Mouse (Mus musculus) limb, embryonic 11.5 days (tissue): ENCODE measurements around the gene Phykpl. TPM values are rescaled to one million over a fixed set of nuclear protein-coding genes. Genes with fewer than 3 reads are reported as not detected.
"Not testable (repeated sequence)": the region's sequence is repeated elsewhere in the genome, so short reads cannot be mapped to it uniquely, and the experiment has no call there.

Experiments used
- ATAC-seq: fragments of 200-750 bp; cut with Nextera tagmentation; 2 replicates; pipeline ENCODE4 v1.8.0; 2017; ENCODE audit warnings: low read depth; ENCODE audit not compliant: insufficient number of reproducible peaks, low FRiP score, low TSS enrichment
- DNase-seq: peaks from one replicate; pipeline ENCODE4 v3.0.0-alpha.2; 2015; ENCODE audit warnings: low spot score
- H3K27ac ChIP-seq: fragments of 300-500 bp; sonication (generic); replicated peaks from 2 replicates; pipeline ENCODE4 v1.5.1; 2014; ENCODE audit warnings: low read depth, mild to moderate bottlenecking, low read length
- H3K27me3 ChIP-seq: fragments of 300-500 bp; sonication (generic); 2 replicates; pipeline ENCODE4 v1.6.1; 2014; ENCODE audit warnings: mild to moderate bottlenecking, low read length, mixed read lengths; ENCODE audit not compliant: control insufficient read depth, insufficient read depth
- H3K36me3 ChIP-seq: fragments of 300-500 bp; sonication (generic); 2 replicates; pipeline ENCODE4 v1.6.1; 2014; ENCODE audit warnings: mild to moderate bottlenecking, low read length, moderate library complexity, mixed read lengths; ENCODE audit not compliant: control insufficient read depth, insufficient read depth
- H3K4me1 ChIP-seq: fragments of 300-500 bp; sonication (generic); 2 replicates; pipeline ENCODE4 v1.6.1; 2014; ENCODE audit warnings: low read length, mixed read lengths; ENCODE audit not compliant: control insufficient read depth, insufficient read depth
- H3K4me2 ChIP-seq: fragments of 300-500 bp; sonication (generic); 2 replicates; pipeline ENCODE4 v1.6.1; 2014; ENCODE audit warnings: low read depth, mild to moderate bottlenecking, moderate library complexity; ENCODE audit not compliant: severe bottlenecking
- H3K4me3 ChIP-seq: fragments of 300-500 bp; sonication (generic); 2 replicates; pipeline ENCODE4 v1.5.1; 2014; ENCODE audit warnings: low read depth, low read length
- H3K9ac ChIP-seq: fragments of 300-500 bp; sonication (generic); 2 replicates; pipeline ENCODE4 v1.6.1; 2014; ENCODE audit warnings: mild to moderate bottlenecking, low read length
- H3K9me3 ChIP-seq: fragments of 300-500 bp; sonication (generic); 2 replicates; pipeline ENCODE4 v1.6.1; 2016; ENCODE audit warnings: low read length; ENCODE audit not compliant: control insufficient read depth
- WGBS: fragments of 180-500 bp; shearing (Covaris S2); extraction: QIAGEN DNeasy Blood & Tissue Kit; methylation state at CpG from one replicate; pipeline ENCODE4 v1.1.7; 2014; 5-methylcytosine and 5-hydroxymethylcytosine counted together
- polyA plus RNA-seq: library from polyadenylated mRNA; unstranded; fragments of >200 nt; fragmentation: Nextera tagmentation; extraction: Ambion mirVana; gene quantifications from 2 replicates; pipeline ENCODE4 v1.2.1, GENCODE M21; 2014

Phykpl gene
- polyA plus RNA-seq, 1 experiment from 2014 or later = 11.0 TPM

DNA sequence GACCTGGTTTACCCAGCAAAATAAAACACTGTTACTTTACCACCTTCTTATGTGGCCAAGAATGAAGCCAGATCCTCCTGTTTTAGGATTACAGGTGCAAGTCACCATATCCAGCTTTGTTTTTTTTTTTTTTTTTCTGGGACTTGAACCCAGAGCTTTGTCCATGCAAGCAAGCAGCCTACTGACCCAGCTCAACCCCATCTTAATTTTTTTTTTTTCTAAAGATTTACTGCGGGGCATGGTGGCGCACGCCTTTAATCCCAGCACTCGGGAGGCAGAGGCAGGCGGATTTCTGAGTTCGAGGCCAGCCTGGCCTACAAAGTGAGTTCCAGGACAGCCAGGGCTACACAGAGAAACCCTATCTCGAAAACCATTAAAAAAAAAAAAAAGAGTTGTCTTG lies 31.6 kb downstream of the Phykpl start:
- H3K27me3 ChIP-seq, ATAC-seq, H3K4me1 ChIP-seq, DNase-seq, H3K4me3 ChIP-seq, H3K9ac ChIP-seq, H3K9me3 ChIP-seq, H3K36me3 ChIP-seq, H3K27ac ChIP-seq: not testable (repeated sequence)
- WGBS = 94% methylated on average over 7 of the region's 7 CpGs
- peak overlapping the region; percentile 56; the same call in 1 of the 2 replicates for H3K4me2 ChIP-seq

DNA sequence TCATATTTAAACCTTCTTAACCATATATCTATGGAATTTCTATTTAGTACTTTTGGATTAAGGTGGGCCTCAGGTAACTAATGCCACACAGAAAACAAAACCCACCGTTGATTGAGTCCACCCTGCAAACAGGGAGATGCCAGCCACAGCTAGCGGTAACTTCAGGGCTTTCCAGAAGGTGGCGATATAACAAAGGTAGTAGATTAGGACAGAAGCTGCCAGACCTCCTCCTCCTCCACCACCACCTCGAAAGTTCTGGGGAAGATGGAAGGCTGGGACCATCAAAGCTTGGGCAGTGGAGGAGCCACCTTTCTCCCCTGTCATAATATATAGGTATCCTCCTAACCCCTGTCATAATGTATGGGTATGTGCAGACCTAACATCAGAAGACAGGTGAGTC lies 33.1 kb downstream of the Phykpl start:
- Histone ChIP-seq H3K4me3 (no peak overlapping the region), H3K9me3 (no peaks in the 10 kb centered on the region), H3K9ac (no peak overlapping the region), H3K36me3 (peaks cover 4% of the 10 kb centered on the region; the same call in 1 of the 2 replicates), H3K27ac (no peak overlapping the region), H3K4me2 (no peak overlapping the region), H3K27me3 (no peaks in the 10 kb centered on the region), H3K4me1 (peaks cover 6% of the 10 kb centered on the region; the same call in 1 of the 2 replicates)
- peak; percentile 81 for DNase-seq
- 4% methylated on average over 4 of the region's 4 CpGs for WGBS
- ATAC-seq = no peak; the same call in 1 of the 2 replicates

DNA sequence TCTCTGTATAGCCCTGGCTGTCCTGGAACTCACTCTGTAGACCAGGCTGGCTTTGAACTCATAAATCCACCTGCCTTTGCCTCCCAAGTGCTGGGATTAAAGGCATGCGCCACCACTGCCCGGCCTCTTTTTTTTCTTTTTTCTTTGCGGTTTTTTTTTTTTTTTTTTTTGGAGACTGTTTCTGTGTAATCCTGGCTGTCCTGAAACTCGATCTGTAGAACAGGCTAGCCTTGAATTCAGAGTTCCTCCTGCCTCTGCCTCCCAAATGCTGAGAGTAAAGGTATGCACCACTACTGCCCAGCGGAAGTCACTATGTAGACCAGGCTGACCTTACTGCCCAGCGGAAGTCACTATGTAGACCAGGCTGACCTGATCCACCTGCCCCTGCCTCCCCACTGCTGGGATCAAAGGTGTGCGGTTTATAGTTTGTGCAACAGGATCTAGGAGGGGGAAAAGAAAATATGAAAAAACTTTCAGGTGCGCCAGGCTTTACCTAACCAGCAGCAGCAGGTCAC lies 34.4 kb downstream of the Phykpl start:
- H3K36me3 ChIP-seq = peaks cover 12% of the 10 kb centered on the region; the same call in 1 of the 2 replicates
- no peaks in the 10 kb centered on the region for H3K9me3 ChIP-seq
- DNase-seq (no peak), ATAC-seq (peak; percentile 27; the same call in 1 of the 2 replicates)
- H3K4me3 ChIP-seq = peak overlapping the region; percentile 81
- H3K4me2 ChIP-seq = peak overlapping the region; percentile 76; the same call in 1 of the 2 replicates
- no peak overlapping the region for H3K9ac ChIP-seq
- no peaks in the 10 kb centered on the region for H3K27me3 ChIP-seq
- 57% methylated on average over 8 of the region's 8 CpGs for WGBS
- peaks cover 6% of the 10 kb centered on the region; the same call in 1 of the 2 replicates for H3K4me1 ChIP-seq
- H3K27ac ChIP-seq = no peak overlapping the region

DNA sequence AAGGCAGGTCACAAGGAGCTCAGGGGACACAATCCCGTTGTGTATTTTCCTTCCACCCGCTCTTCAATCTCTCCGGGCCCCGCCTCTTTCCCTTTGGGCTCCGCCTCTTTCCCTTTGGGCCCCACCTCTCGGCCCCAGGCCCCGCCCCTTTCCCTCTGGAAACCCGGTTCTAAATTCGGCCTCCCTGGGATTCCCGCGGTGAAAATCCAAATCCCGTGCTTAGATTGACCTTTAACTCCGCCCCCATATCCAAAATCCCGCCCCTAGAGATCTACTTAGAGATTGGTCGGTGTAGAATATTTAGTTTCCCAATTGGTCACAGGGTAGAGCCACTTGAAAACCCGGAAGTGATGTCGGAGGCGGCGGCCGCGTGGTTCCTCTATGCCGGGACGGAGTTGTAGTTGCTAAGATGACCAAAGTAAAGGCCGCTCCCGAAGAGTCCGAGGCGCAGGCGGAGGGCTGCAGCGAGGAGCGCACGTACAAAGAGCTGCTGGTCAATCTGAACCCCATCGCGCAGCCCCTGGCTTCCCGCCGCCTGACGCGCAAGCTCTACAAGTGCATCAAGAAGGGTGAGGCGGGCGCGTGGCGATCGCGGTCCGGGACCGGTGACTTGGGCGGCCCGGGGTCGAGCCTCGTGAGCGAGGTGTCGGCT lies 35.0 kb downstream of the Phykpl start, which contains the start of gene Nhp2:
Gene Nhp2 (plus strand): TSS at position 327 of the 652 bp plus-strand sequence.
- H3K4me3 ChIP-seq = peak within 1 kb of the TSS; percentile 81
- peak within 1 kb of the TSS; percentile 76 for H3K4me2 ChIP-seq
- peak; percentile 95 for DNase-seq
- WGBS = under 1% methylated on average over 51 of the region's 51 CpGs
- H3K36me3 ChIP-seq = peaks cover 15% of the 10 kb centered on the region; the same call in 1 of the 2 replicates
- no peak within 1 kb of the TSS for H3K27ac ChIP-seq
- H3K4me1 ChIP-seq = peaks cover 6% of the 10 kb centered on the region; the same call in 1 of the 2 replicates
- ATAC-seq = peak; percentile 91
- H3K9me3 ChIP-seq = no peaks in the 10 kb centered on the region
- H3K9ac ChIP-seq = peak within 1 kb of the TSS; percentile 77
- H3K27me3 ChIP-seq = no peaks in the 10 kb centered on the region

DNA sequence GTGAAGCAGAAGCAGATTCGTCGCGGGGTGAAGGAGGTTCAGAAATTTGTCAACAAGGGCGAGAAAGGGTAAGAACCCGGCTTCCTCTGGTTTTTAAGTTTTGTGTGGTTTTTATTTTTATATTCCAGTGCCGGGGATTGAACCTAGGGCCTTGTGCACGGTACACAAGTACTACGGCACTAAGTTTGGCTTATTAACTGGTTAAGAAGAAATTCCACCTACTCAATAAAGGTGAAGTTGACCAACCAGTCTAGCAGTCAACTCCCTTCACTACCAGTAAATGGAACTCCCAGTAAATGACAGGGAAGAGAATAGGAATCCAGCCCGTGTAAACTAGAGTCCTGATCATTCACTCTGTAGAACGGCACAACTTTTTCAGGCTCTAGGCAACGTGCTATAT lies 35.5 kb downstream of the Phykpl start:
- Histone ChIP-seq H3K4me1 (peaks cover 4% of the 10 kb centered on the region; the same call in 1 of the 2 replicates), H3K27ac (no peak overlapping the region), H3K4me2 (peak overlapping the region; percentile 76), H3K9me3 (no peaks in the 10 kb centered on the region), H3K4me3 (peak overlapping the region; percentile 81), H3K36me3 (peaks cover 18% of the 10 kb centered on the region; the same call in 1 of the 2 replicates), H3K9ac (peak overlapping the region; percentile 77), H3K27me3 (no peaks in the 10 kb centered on the region)
- DNase-seq = no peak
- WGBS = 3% methylated on average over 11 of the region's 11 CpGs
- ATAC-seq = no peak

DNA sequence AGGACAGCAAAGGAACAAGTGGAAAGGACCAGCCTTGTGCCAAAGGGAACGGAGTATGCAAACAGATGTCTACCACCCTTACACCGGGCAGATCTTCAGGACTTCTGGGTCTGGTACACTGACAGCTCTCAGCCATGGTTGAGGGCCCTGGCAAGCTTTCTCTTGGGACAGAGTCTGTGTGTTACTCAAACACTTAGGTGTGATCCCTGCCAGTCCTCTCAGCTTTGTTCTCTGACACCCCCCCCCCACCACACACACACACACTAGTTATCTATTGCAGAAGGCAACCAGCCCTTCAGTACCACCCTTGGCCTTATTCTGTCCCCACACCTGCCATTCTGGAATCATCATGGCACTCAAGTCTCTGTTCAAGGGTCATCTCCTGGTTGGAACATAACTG lies 37.2 kb downstream of the Phykpl start:
- peaks cover 4% of the 10 kb centered on the region; the same call in 1 of the 2 replicates for H3K4me1 ChIP-seq
- H3K9ac ChIP-seq = no peak overlapping the region
- no peak overlapping the region for H3K4me3 ChIP-seq
- peaks cover 19% of the 10 kb centered on the region; the same call in 1 of the 2 replicates for H3K36me3 ChIP-seq
- no peaks in the 10 kb centered on the region for H3K27me3 ChIP-seq
- no peak overlapping the region for H3K27ac ChIP-seq
- DNase-seq (no peak), ATAC-seq (no peak)
- no peak overlapping the region for H3K4me2 ChIP-seq
- WGBS = 97% methylated on average over 2 of the region's 2 CpGs
- no peaks in the 10 kb centered on the region for H3K9me3 ChIP-seq

DNA sequence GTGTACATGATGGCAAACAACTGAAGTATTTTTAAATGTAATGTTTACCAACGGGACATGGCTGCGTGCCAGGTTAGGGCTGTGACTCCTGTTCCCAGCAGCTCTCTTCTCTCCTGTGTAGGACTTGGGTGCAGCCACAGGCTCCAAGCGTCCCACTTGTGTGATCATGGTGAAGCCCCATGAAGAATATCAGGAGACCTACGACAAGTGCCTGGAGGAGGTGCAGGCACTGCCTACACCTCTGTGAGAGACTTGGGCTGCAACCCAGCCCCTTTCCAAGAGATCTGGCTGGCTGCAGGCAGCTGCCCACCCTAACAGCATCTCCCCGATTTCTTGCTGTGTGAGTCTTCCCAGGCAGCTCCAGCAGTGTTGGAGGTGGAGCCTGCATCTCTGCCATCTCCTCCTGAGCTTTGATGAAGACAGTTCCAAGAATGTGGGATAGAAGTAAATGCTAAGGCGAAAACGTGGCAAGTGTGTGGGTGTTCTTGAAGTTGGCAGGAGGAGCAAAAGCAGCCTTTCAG lies 38.5 kb downstream of the Phykpl start:
- H3K4me2 ChIP-seq = no peak overlapping the region
- peaks cover 19% of the 10 kb centered on the region; the same call in 1 of the 2 replicates for H3K36me3 ChIP-seq
- DNase-seq = no peak
- H3K27me3 ChIP-seq = no peaks in the 10 kb centered on the region
- no peak overlapping the region for H3K9ac ChIP-seq
- no peaks in the 10 kb centered on the region for H3K9me3 ChIP-seq
- WGBS = 94% methylated on average over 7 of the region's 7 CpGs
- peaks cover 4% of the 10 kb centered on the region; the same call in 1 of the 2 replicates for H3K4me1 ChIP-seq
- no peak overlapping the region for H3K4me3 ChIP-seq
- H3K27ac ChIP-seq = no peak overlapping the region
- no peak for ATAC-seq

DNA sequence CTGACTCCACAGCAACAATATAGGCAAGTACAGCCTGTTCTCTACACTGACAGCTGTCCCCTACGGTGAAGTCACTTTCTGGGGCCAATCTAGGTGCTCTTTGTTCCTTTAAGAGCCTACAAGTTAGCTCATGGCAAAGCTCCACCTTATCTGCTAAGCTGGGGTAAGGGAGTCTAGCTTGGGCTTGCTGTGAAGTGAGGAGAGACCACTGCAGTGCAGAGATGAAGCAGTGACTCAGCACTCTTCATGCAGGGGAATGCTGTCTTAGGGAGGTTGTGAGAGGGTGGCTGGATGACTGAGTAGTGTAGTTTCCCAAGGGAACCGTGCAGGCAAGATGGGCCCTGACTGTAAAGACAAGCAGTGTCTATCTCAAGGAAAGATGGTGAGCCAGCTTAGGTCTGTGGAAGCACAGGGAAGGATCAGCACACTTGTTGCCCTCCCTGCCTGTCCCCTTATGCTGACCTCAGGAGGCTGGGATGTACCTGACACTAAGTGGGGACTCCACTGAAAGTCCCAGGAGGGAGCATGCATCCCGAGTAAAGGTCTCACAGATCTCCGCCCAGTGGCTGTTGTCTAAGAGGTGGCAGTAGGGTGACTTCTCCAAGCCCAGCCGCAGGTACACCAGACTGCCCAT lies 40.7 kb downstream of the Phykpl start:
- Histone ChIP-seq H3K27ac (no peak overlapping the region), H3K9me3 (no peaks in the 10 kb centered on the region), H3K4me2 (no peak overlapping the region), H3K4me3 (no peak overlapping the region), H3K27me3 (no peaks in the 10 kb centered on the region), H3K9ac (no peak overlapping the region), H3K4me1 (peaks cover 4% of the 10 kb centered on the region; the same call in 1 of the 2 replicates), H3K36me3 (peaks cover 19% of the 10 kb centered on the region; the same call in 1 of the 2 replicates)
- DNase-seq (no peak), ATAC-seq (no peak)
- 86% methylated on average over 5 of the region's 5 CpGs for WGBS
